Mouse (Mus musculus) testis, adult 2 months (tissue): ENCODE results near the gene Trp73.

Experiments
- CTCF ChIP-seq: fragments of 200-500 bp; IDR thresholded peaks from 2 replicates; pipeline ENCODE4 v1.5.1; 2012; ENCODE audit warnings: low read depth, mild to moderate bottlenecking, inconsistent platforms, low read length, moderate library complexity; ENCODE audit not compliant: control insufficient read depth, insufficient read depth, insufficient replicate concordance
- POLR2A ChIP-seq: fragments of 200-500 bp; IDR thresholded peaks from 2 replicates; pipeline ENCODE4 v1.6.1; 2012; ENCODE audit warnings: low read depth, mild to moderate bottlenecking, inconsistent platforms, low read length, moderate library complexity; ENCODE audit not compliant: control insufficient read depth

GRCm38 (mm10) chr4:154081021-154081420 is 59.0 kb downstream of the Trp73 start:
- TF ChIP-seq CTCF (no peak), POLR2A (no peak)
